ENCODE assay signal across 9 mouse cellular contexts in the genomic region with DNA sequence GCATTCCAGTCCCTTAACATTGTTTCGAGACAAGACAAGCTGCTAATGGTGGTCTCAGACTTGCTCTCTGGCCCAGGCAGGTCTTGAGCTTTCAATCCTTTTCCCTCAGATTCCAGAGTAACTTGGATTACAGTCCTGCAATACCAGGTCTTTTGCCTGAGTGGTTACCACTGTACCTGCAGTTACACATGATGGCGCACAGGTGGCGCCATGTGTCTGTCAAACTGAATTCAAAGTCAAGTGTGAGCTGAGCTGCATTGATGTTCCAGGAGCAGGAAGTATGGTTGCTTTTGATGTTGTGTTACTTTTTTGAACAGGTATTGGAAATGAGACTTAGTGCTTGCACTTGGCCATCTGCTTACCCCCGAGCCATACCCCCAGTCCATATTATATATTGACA.
A peak's percentile ranks its signal among the peaks of the same experiment; 100 is the strongest.
DNase-seq lines count a peak whose midpoint lies in the region; ATAC-seq and TF ChIP-seq lines count a peak whose summit lies in the region.
"Had no signal": no experiment of that assay in that cellular context is flagged by ENCODE, and none has a peak within 500 bp of the region (broad histone marks: within the 10 kb centered on the region; RNA-seq: fewer than 3 reads in every experiment).

No protein-coding gene starts in this region.

- WGBS in forebrain, embryonic 10.5 days, result 35% methylated on average over 4 of the region's 4 CpGs
- 34% methylated on average over 4 of the region's 4 CpGs for WGBS in forebrain, embryonic 12.5 days
- 32% methylated on average over 4 of the region's 4 CpGs for WGBS in cerebellum, adult 2 months

- ATAC-seq in forebrain, embryonic 12.5 days (ENCODE audit: low FRiP score), result no peak; the same call in 1 of the 2 replicates
- ATAC-seq in granulocyte monocyte progenitor cell, adult 5-6 weeks (replicated peaks; ENCODE audit: poor library complexity, severe bottlenecking), result peak; percentile 73
- peak; percentile 62 for ATAC-seq in megakaryocyte, adult 5-6 weeks (ENCODE audit: poor library complexity, severe bottlenecking)

- H3K27ac ChIP-seq in forebrain, embryonic 10.5 days, result no peak overlapping the region
- no peak overlapping the region for H3K27ac ChIP-seq in forebrain, embryonic 12.5 days
- no peak overlapping the region for H3K27ac ChIP-seq in cerebellum, adult 2 months (ENCODE audit: insufficient read depth, low read length)
- H3K27ac ChIP-seq: limb, embryonic 13.5 days had no signal

- H3K36me3 ChIP-seq in forebrain, embryonic 10.5 days (replicated peaks), result no peaks in the 10 kb centered on the region
- no peaks in the 10 kb centered on the region for H3K36me3 ChIP-seq in forebrain, embryonic 12.5 days (replicated peaks)
- H3K36me3 ChIP-seq: limb, embryonic 13.5 days had no signal

- H3K4me2 ChIP-seq in forebrain, embryonic 12.5 days, result no peak overlapping the region
- H3K4me2 ChIP-seq: limb, embryonic 13.5 days had no signal

- no peak overlapping the region for H3K4me3 ChIP-seq in forebrain, embryonic 10.5 days
- H3K4me3 ChIP-seq in forebrain, embryonic 12.5 days (replicated peaks), result no peak overlapping the region
- no peak overlapping the region for H3K4me3 ChIP-seq in cerebellum, adult 2 months (replicated peaks; ENCODE audit: insufficient read depth, low read depth, low read length)
- H3K4me3 ChIP-seq: limb, embryonic 13.5 days had no signal

- TF ChIP-seq POLR2A in cerebellum, adult 2 months (IDR thresholded peaks at IDR 0.05; ENCODE audit: borderline replicate concordance, insufficient read depth, low read length), result no peak

- TF ChIP-seq CTCF in cerebellum, adult 2 months (IDR thresholded peaks at IDR 0.05; ENCODE audit: borderline replicate concordance, insufficient read depth, low read depth, low read length), result peak; percentile 94

- peaks cover 23% of the 10 kb centered on the region for H3K4me1 ChIP-seq in forebrain, embryonic 10.5 days
- peaks cover 7% of the 10 kb centered on the region; the same call in 1 of the 2 replicates for H3K4me1 ChIP-seq in forebrain, embryonic 12.5 days
- no peaks in the 10 kb centered on the region for H3K4me1 ChIP-seq in cerebellum, adult 2 months (ENCODE audit: control insufficient read depth, insufficient read depth, low read length)
- H3K4me1 ChIP-seq: limb, embryonic 13.5 days had no signal

- peak; percentile 28 for DNase-seq in forebrain, embryonic 10.5 days (ENCODE audit: extremely low spot score, low spot score)
- DNase-seq in right cerebral cortex, adult 2 months (ENCODE audit: low spot score in 2 of 2), result peak; percentile 41 to 50
- no peak for DNase-seq in right cerebral cortex, postnatal 25 days
- peak; percentile 53 to 57 for DNase-seq in cerebellum, adult 2 months
- DNase-seq in thymus, postnatal 25 days, result peak; percentile 42

- H3K9me3 ChIP-seq in forebrain, embryonic 10.5 days, result no peaks in the 10 kb centered on the region
- H3K9me3 ChIP-seq in forebrain, embryonic 12.5 days, result no peaks in the 10 kb centered on the region
- H3K9me3 ChIP-seq: limb, embryonic 13.5 days had no signal

- no peak overlapping the region for H3K9ac ChIP-seq in forebrain, embryonic 12.5 days
- H3K9ac ChIP-seq: limb, embryonic 13.5 days had no signal

- no peaks in the 10 kb centered on the region for H3K27me3 ChIP-seq in forebrain, embryonic 10.5 days (ENCODE audit: poor library complexity, severe bottlenecking)
- no peaks in the 10 kb centered on the region for H3K27me3 ChIP-seq in forebrain, embryonic 12.5 days
- H3K27me3 ChIP-seq in cerebellum, adult 2 months (ENCODE audit: control insufficient read depth, insufficient read depth, low read length), result no peaks in the 10 kb centered on the region
- H3K27me3 ChIP-seq: limb, embryonic 13.5 days had no signal
